Mouse (Mus musculus): ENCODE data around the gene Cdk5rap2.

- TF ChIP-seq CTCF (IDR thresholded peaks at IDR 0.05; ENCODE audit: extremely low read depth, insufficient read depth, insufficient read length, insufficient replicate concordance) (no peak), POLR2A (IDR thresholded peaks at IDR 0.05; ENCODE audit: low read depth, low read length) (no peak)
These were observed 75.2 kb downstream of the Cdk5rap2 start for GRCm38 (mm10) chr4:70334995-70335394.
